Mouse (Mus musculus) ES-Bruce4 (cell line): Measurements from ENCODE around the gene 4933402N03Rik.

Experiments
- CTCF ChIP-seq: IDR thresholded peaks from one replicate; pipeline ENCODE4 v1.8.1; 2011; ENCODE audit warnings: low read depth, low read length
- EP300 ChIP-seq: IDR thresholded peaks from 2 replicates; pipeline ENCODE4 v1.6.1; 2011; ENCODE audit warnings: low read depth, low read length; ENCODE audit not compliant: insufficient read depth
- POLR2A ChIP-seq: IDR thresholded peaks from one replicate; pipeline ENCODE4 v1.8.1; 2011; ENCODE audit warnings: low read length; ENCODE audit not compliant: insufficient read depth

DNA sequence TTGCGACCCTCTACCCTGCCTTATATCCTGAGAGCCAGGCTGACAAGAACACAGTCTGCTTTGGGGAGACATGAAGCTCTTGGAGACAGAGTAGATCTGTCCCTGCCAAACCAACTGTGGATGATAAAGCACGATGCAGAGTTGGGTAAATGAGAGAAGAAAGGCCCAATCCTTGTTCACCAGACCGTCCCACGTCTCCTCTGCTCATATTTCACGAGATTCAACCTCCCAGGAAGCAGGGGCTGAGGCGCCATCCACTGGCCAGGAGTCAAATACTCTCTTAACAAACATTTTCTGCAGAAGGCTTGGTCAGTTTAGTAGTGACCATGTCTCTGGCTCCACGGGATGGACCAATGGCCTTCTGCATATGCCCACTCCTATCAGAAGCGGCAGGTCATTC lies 38.2 kb upstream of the 4933402N03Rik start:
- TF ChIP-seq CTCF (peak; percentile 23), EP300 (no peak), POLR2A (no peak)
